Mouse (Mus musculus) CD8-positive naive resting alpha-beta T cell, adult 57 days (primary cell): Measurements from ENCODE around the gene Srp54c. TPM values are rescaled to one million over a fixed set of nuclear protein-coding genes. Genes with fewer than 3 reads are reported as not detected.

Source experiments
- total RNA-seq: library from RNA; stranded (reverse); gene quantifications from one replicate; pipeline ENCODE4 v1.2.4, GENCODE M21; 2023

The Srp54c gene
- 22.5 TPM for total RNA-seq

GRCm38 (mm10) chr12:55229626-55230519 lies at the start of gene Srp54c:
Srp54c (plus strand) TSS chr12:55230168.

GRCm38 (mm10) chr12:55199306-55199705 lies 30.7 kb upstream of the Srp54c start, which contains the start of gene 1700047I17Rik2:
1700047I17Rik2 (plus strand) TSS chr12:55199592.

DNA sequence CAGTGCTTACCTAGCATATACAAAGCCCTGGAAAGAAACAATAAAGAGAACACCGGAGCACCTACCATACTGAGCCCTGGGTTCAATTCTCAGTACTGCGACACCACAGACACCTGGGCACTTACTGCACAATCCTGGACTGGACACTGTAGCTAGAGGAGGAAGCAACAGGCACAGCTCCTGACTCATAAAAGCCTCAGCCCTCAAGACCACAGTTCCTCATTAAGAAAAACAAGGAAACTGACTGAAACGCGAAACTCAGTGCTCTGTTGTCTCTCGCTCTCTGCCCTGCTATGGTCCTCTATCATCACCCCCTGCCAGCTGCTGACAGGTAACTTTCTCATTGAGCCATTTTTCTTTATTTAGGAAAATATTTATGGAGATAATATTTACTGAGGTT lies 69.4 kb downstream of the Srp54c start, which contains the start of gene 1110008L16Rik:
Gene 1110008L16Rik (plus strand): TSS at position 242 of the 400 bp plus-strand sequence.

DNA sequence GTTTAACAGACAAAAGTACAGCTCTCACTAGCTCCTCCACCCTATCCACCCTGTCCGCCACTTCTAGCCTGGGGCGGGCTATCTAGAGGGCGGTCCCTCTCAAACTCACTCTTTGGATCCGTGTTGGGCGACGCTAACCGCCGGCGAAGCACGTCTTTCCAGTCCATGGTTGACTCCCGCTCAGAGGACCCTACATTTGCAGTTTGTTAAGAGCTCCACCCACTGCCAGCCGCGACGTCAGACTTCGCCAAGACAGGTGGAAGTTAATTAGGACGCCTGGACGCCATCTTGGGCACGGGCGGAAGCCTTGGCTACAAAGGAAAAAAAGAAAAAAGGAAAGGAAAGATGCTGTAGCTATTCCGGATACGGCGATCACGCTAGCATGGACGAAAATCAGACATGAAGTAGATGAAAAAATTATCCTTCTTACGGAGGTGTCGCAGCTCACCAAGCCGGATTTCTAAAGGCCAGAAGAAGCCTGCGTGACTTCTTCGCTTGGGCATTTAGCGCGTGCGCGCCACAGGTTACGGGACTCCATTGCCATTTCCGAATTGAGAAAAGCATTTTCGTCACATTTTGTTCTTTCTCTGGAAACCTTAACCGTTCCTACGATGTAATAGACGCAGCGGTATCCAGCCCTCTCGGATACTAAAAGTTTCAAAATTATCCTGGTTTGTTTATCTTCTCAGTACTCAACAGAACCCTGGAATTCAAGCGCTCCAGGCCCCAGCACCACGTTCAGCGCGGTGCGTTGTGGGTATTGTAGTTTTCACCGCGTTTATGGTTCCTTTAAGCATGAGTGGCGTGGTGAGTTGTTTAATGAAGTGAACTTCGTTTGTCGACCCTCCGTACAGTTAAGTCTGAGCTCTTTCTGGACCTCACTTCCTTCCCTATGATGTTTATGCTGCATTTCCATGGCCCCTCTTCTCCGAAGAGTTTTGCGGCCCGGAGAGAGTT lies 72.8 kb downstream of the Srp54c start, which contains the start of gene Ppp2r3c:
Gene Ppp2r3c (minus strand): TSS at position 514 of the 957 bp plus-strand sequence.

Other genes starting within 250 kb of the Srp54c start
- gene Gm20403, start 243.6 kb upstream of the Srp54c start, total RNA-seq = not detected
- 94.8 TPM for gene Baz1a, start 215.8 kb upstream of the Srp54c start, total RNA-seq
- gene 2700097O09Rik, start 150.1 kb upstream of the Srp54c start, total RNA-seq = 8.4 TPM
- 63.4 TPM for gene Srp54a, start 149.9 kb upstream of the Srp54c start, total RNA-seq
- 12.6 TPM for gene Fam177a, start 105.7 kb upstream of the Srp54c start, total RNA-seq
- gene Srp54b, start 75.1 kb upstream of the Srp54c start, total RNA-seq = 35.5 TPM
- gene 1700047I17Rik2, start 30.6 kb upstream of the Srp54c start, total RNA-seq = 6.3 TPM
- 9.6 TPM for gene 1110008L16Rik, start 69.4 kb downstream of the Srp54c start, total RNA-seq
- gene Ppp2r3c, start 72.8 kb downstream of the Srp54c start, total RNA-seq = 22.9 TPM
- 92.4 TPM for gene Psma6, start 154.1 kb downstream of the Srp54c start, total RNA-seq